Mouse (Mus musculus) gastrocnemius, adult 18-20 months (tissue): Measurements from ENCODE around the gene Cfap61. TPM values are rescaled to one million over a fixed set of nuclear protein-coding genes. Genes with fewer than 3 reads are reported as not detected.

Source experiments
- DNase-seq: peaks from one replicate; pipeline ENCODE4 v3.0.0; 2021; ENCODE audit warnings: low spot score
- total RNA-seq, 2 experiments: library from RNA; stranded (reverse); gene quantifications; 2 replicates each; pipeline ENCODE4 v1.2.3; 2021

Gene Cfap61
- total RNA-seq, 2 experiments from 2014 or later = not detected

GRCm38 (mm10) chr2:146221076-146221928 lies 286.7 kb downstream of the Cfap61 start, which contains the start of gene Insm1:
Gene Insm1 (plus strand): TSS chr2:146221921.
- no peak for DNase-seq

GRCm38 (mm10) chr2:146221929-146222278 lies 287.3 kb downstream of the Cfap61 start:
- no peak for DNase-seq

- no peak for DNase-seq
These were observed 287.9 kb downstream of the Cfap61 start for GRCm38 (mm10) chr2:146222279-146223175.

GRCm38 (mm10) chr2:146223176-146223905 lies 288.8 kb downstream of the Cfap61 start:
- DNase-seq = no peak

- DNase-seq = no peak
These were observed 289.6 kb downstream of the Cfap61 start for GRCm38 (mm10) chr2:146224141-146224540.

GRCm38 (mm10) chr2:146225818-146226217 lies 291.2 kb downstream of the Cfap61 start:
- DNase-seq = no peak

- no peak for DNase-seq
These were observed 291.9 kb downstream of the Cfap61 start for GRCm38 (mm10) chr2:146226484-146226883.

- no peak for DNase-seq
These were observed 293.1 kb downstream of the Cfap61 start for GRCm38 (mm10) chr2:146227646-146228045.

- no peak for DNase-seq
These were observed 293.9 kb downstream of the Cfap61 start for GRCm38 (mm10) chr2:146228435-146228834.

GRCm38 (mm10) chr2:146231485-146231884 lies 296.9 kb downstream of the Cfap61 start:
- DNase-seq = no peak

- no peak for DNase-seq
These were observed 304.7 kb downstream of the Cfap61 start for GRCm38 (mm10) chr2:146239196-146239747.

GRCm38 (mm10) chr2:146244049-146244448 lies 309.5 kb downstream of the Cfap61 start:
- no peak for DNase-seq

- DNase-seq = no peak
These were observed 310.8 kb downstream of the Cfap61 start for GRCm38 (mm10) chr2:146245401-146245800.

GRCm38 (mm10) chr2:146246409-146247075 lies 312.0 kb downstream of the Cfap61 start:
- no peak for DNase-seq

GRCm38 (mm10) chr2:146247576-146247975 lies 313.0 kb downstream of the Cfap61 start:
- no peak for DNase-seq

- DNase-seq = no peak
These were observed 314.4 kb downstream of the Cfap61 start for GRCm38 (mm10) chr2:146249033-146249432.

- no peak for DNase-seq
These were observed 315.8 kb downstream of the Cfap61 start for GRCm38 (mm10) chr2:146250236-146250904.

GRCm38 (mm10) chr2:146254387-146254786 lies 319.8 kb downstream of the Cfap61 start:
- no peak for DNase-seq

- no peak for DNase-seq
These were observed 321.1 kb downstream of the Cfap61 start for GRCm38 (mm10) chr2:146255636-146256035.

GRCm38 (mm10) chr2:146256321-146256875 lies 321.8 kb downstream of the Cfap61 start:
- no peak for DNase-seq
